Mouse (Mus musculus): ENCODE results near the gene Ybx2.

The Ybx2 gene

GRCm38 (mm10) chr11:69935137-69935879 lies at the start of gene Ybx2:
Ybx2 (plus strand) TSS chr11:69935796.
- peak; percentile 85 to 89 for DNase-seq

GRCm38 (mm10) chr11:69886907-69887635 lies 48.5 kb upstream of the Ybx2 start:
- DNase-seq: no peak

GRCm38 (mm10) chr11:69891482-69891881 lies 44.1 kb upstream of the Ybx2 start:
- no peak for DNase-seq

- peak; percentile 84 to 90 for DNase-seq
Measured at GRCm38 (mm10) chr11:69894671-69895070, 40.9 kb upstream of the Ybx2 start.

GRCm38 (mm10) chr11:69895291-69895690 lies 40.3 kb upstream of the Ybx2 start, which contains the start of gene Acap1:
Acap1 (minus strand) TSS chr11:69895539.
- DNase-seq: peak; percentile 63 to 71

- DNase-seq: no peak
Measured at GRCm38 (mm10) chr11:69899870-69900269, 35.7 kb upstream of the Ybx2 start.

GRCm38 (mm10) chr11:69900471-69901405 lies 34.9 kb upstream of the Ybx2 start, which contains the start of the genes 2810408A11Rik and Neurl4:
2810408A11Rik (minus strand) TSS chr11:69900987.
Neurl4 (plus strand) TSS chr11:69901072.
- DNase-seq: peak; percentile 88 to 95

GRCm38 (mm10) chr11:69901406-69901846 lies 34.2 kb upstream of the Ybx2 start:
- DNase-seq: peak; percentile 94 to 96

- peak in 1 of 2 experiments; percentile 45 for DNase-seq
Measured at GRCm38 (mm10) chr11:69901993-69902392, 33.6 kb upstream of the Ybx2 start.

- DNase-seq: no peak
Measured at GRCm38 (mm10) chr11:69902972-69903371, 32.6 kb upstream of the Ybx2 start.

- DNase-seq: no peak
Measured at GRCm38 (mm10) chr11:69904311-69904710, 31.3 kb upstream of the Ybx2 start.

- no peak for DNase-seq
Measured at GRCm38 (mm10) chr11:69908645-69909044, 27.0 kb upstream of the Ybx2 start.

GRCm38 (mm10) chr11:69909174-69909573 lies 26.4 kb upstream of the Ybx2 start:
- no peak for DNase-seq

GRCm38 (mm10) chr11:69910177-69910576 lies 25.4 kb upstream of the Ybx2 start:
- no peak for DNase-seq

GRCm38 (mm10) chr11:69910781-69911560 lies 24.6 kb upstream of the Ybx2 start:
- no peak for DNase-seq

GRCm38 (mm10) chr11:69911701-69912100 lies 23.9 kb upstream of the Ybx2 start:
- DNase-seq: no peak

- no peak for DNase-seq
Measured at GRCm38 (mm10) chr11:69912716-69913530, 22.7 kb upstream of the Ybx2 start.

GRCm38 (mm10) chr11:69913554-69914371 lies 21.8 kb upstream of the Ybx2 start, which contains the start of gene Gps2:
Gps2 (plus strand) TSS chr11:69913888.
- peak; percentile 80 to 85 for DNase-seq

- DNase-seq: no peak
Measured at GRCm38 (mm10) chr11:69914372-69914764, 21.2 kb upstream of the Ybx2 start.

GRCm38 (mm10) chr11:69914917-69915430 lies 20.6 kb upstream of the Ybx2 start:
- DNase-seq: no peak
